Mouse (Mus musculus): Measurements from ENCODE around the gene Stn1.
"Not testable (repeated sequence)": the region's sequence is repeated elsewhere in the genome, so short reads cannot be mapped to it uniquely, and the experiment has no call there.

Stn1 gene

DNA sequence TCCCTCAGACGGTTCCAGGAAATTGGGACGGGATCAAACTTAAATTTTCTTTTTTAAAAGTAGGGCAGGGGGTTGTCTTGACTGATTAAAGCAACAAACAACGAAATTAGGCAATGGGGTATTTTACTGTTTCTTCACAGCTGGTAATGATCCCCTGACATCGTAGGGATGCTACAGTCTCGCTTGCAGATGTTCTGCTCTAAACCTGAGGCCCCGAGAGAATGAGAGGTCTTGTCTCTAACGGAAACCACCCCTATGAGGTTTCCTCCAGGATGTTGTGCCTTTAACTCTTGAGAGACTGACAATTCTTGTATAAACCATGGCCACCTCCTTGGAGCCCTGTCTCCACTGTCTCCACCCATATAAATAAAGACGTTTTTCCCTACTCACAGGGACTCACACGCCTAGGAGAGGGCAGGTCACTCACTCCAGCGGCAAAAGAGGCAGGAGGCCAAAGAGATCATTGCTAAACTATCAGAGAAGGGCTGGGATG is at the start of gene Stn1:
TSS of gene Stn1 (minus strand) at position 208 of the 493 bp plus-strand sequence.
- peak; percentile 19 for DNase-seq

DNA sequence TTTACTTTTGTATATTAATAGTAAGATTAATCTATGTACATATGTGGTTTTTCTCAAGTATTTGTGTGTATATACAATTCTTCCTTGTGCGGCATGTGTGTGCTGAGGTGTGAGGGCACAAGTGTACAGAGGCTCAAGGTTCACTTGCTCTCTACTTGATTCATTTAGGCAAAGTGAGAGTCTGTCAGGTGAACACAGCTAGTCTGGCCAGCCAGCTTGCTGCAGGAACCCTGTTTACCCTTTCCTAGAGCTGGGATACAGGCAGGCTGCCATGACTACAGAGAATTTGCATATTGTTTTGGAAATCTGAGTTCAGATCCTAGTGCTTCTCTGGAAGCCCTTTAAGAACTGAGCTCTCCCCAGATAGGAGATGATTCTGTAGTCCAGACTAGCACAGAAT is 49.7 kb upstream of the Stn1 start:
- DNase-seq: no peak

DNA sequence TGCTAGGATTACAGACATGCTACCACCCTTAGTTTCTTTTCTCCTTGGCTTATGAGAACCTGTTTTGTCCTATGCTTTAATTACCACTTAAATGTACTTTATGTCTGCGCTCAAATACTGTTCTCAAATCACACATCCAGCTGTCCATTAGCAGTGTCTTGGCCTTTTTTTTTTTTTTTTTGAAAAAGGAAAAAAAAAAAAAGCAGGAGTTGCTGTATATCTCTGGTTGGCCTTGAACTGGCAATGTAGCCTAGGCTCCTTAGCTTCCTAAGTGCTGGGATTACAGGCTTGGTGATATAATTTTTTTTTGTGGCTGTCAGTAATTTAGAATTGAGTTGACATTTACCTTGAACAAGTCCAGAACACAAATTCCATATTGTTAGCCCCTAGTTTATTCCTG is 48.5 kb upstream of the Stn1 start:
- DNase-seq: no peak

DNA sequence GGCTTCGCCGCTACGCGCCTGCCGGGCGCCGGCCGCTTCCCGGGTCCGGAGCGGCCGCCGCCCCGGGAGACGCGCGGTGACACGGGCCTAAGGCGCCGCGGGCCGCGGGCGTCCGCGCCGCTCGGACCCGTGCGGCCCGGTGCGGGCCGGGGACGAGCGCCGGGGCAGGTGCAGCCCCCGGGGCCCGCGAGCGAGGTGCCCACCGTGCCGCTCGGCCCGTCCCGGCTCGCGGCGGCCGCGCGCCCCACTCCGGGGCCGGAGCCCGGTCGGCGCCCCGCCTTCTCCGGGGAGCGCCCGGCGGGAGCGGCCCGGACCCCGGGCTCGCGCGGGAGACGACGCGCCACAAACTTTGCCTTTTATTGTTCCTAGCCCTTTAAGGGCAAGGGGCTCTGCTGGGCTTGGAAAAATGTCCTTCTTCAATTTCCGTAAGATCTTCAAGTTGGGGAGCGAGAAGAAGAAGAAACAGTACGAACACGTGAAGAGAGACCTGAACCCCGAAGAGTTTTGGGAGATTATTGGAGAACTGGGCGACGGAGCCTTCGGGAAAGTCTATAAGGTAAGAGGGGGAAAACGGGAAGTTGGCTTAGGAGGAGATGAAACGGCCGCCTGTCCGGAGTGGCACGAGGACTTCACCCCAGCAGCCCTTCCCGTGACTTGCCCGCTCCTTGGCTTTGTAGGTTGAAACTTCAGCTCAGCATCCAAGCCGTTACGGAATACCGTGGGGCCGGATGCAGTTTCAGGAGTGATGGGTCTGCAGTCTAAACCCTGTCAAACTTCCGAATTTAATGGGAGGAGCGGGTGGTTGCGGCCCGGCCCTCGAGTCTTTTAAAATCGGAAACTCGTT is 42.7 kb upstream of the Stn1 start:
- DNase-seq: peak; percentile 35

DNA sequence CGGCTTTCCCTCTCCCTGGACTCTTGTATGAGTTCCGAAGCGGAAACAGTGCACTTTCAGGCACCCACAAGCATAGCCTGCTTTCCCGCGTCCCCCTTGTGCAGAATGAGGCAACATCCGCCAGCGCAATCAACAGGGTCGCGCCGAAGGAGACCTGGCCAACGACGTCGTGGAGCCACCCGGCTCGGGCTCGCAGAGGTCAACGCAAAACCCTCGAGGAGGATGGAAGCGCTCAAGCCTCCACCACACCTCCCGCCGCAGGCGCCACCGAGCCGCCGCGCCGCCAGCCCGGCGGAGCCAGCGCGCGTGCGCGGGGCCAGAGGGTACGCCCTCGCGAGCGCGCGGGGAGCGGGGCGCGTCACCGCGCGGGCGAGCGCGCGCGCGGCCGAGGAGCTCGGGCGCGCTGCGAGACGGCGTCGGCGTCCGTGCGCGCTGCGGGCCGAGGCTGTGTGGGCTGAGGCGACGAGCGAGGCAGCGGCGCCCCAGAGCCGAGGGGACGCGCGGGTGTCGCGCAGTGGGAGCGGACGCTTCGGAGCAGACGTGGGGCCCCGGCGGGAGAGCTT is 42.0 kb upstream of the Stn1 start, which contains the start of gene Slk:
TSS of gene Slk (plus strand) at position 454 of the 563 bp plus-strand sequence.
- DNase-seq: peak; percentile 85

DNA sequence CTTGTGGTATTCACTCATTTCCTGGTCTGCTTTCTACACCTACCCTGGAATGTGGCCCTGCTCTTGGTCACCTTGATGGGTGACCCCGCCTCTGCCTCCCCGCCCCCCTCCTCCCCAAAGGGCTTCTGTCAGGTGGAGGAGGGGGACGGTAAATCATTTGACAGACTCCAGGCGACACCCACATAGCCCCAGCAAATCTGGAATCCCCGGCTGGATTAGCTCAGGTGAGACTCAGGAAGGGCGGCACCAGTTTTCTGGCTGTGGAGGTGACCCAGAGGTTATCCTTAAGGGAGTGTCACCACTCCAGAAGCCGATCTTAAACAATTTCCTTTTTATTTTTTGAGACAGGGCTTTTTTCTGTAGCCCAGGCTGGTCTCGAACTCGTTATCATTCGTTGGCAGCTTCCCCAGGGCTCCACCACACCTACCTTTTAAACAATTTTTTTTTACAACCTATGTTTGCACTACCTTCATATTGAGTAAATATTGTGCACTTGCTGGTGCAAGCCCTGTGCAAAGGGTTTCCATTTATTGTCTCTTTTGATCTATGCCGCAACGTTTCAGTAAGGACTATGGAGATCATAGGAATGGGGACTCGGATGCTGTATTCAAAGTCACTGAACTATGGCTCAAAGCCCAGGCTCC is 41.4 kb upstream of the Stn1 start:
- no peak for DNase-seq

DNA sequence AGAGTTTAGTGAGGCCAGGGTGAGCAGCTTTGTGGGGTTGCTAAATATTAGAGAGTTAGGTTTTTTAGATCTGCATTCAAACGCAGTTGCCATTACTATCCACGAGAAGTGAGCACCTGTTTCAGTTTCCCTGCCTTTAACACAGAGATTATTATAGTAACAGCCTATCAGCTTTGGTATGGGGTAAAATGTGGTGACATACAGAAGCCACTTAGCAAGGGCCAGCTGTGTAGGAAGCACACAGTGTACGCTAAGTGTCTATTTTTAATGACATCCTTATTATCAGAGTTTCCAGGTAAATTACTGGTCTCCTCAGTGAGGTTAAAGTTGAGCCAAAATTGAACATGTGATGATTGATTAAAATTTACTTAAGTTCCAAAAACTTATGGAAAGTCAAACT is 36.4 kb upstream of the Stn1 start:
- DNase-seq: no peak

DNA sequence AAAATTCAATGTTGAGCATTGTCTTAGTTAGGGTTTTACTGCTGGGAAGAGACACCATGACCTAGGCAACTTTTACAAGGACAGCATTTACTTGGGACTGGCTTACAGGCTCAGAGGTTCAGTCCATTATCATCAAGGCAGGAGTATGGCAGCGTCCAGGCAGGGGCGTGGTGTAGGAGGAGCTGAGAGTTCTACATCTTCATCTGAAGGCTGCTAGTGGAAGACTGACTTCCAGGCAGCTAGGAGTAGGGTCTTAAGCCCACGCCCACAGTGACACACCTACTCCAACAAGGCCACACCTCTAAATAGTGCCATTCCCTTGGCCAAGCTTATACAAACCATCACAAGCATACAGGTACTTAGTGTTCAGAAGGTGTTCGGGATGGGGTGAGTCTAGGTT is 34.7 kb upstream of the Stn1 start:
- DNase-seq: not testable (repeated sequence)

DNA sequence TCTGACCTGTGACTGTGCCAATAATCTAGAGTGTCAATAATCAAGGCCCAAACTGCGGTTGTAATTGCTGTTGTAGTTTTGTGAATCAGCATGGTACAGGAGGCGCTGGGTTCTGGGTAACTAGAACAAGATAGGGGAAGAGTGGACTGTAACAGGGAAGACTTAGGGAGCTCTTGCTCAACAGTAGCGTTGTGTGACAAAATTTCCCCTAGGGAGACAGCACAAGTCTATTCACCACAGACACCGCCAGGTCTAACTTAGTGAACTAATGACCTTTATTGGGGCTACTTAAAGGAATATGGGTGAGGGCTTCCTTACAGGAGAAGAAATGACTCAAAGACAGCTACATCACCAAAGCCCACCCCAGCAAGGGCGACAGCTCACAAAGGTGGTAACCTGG is 32.7 kb upstream of the Stn1 start:
- DNase-seq: no peak

DNA sequence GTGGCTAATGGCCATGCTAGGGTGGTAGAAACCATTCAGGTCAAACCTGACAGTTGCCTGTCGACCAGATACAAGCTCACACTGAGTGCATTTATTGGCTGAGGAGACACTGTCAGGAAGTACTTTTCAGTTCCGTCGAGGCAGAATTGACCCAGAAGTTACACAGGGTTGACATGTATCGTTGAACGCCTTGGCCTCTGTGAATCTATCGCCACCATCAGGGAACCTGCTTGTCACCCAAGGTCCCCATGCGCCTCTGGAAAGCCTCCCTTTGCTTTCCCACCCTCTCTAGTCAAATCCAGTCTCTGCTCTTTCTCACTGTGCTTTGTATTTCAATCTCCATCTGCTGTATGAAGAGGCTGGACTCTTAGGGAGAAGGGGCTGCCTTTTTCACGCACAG is 28.7 kb upstream of the Stn1 start:
- no peak for DNase-seq

DNA sequence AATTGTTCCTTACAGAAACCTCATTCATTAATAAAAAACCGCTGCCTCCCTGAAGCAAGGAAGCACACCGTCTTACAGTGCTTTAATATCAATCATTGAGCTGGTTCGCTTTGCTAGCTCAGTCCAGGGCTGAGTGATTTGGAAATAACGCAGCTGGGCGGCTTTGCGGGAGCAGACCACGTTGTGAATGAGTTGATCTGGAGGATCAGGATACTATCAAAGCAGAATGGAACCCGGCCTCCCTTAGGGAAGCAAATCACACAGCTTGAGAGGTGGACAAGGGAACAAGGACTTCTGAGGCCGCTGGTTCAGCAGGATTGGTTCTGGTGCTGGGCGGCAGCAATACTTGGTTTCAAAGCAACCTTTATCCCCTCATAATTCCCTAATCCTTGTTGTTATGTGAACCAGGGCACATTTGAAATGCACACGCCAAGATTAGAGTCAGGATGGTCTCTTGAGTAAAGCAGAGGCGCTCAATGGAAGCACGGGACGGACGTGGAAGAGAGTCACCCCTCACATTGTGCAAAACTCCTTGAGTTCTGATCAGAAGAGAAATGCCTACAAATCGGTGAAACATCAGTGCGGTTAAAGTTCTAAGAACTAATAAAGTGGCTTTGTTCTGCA is 27.8 kb upstream of the Stn1 start:
- no peak for DNase-seq

DNA sequence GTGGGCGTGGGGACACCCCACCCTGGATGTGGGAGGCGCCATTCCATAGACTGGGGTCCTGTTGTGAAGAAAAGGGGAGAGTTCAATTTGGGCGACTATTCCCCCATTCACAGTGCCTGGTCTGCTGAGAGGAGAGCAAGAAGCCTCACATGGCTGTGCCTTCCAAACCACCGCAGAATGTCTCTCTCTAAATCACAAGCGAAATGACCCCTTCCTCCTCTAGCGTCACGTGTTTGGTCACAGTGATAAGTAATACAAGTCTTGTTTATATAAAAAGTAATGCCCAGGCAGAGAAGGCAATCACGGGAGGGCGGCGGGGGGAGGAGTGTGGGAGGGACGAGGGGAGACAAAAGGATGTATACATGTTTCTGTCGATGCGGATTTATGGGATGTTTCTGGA is 26.4 kb upstream of the Stn1 start:
- DNase-seq: no peak

DNA sequence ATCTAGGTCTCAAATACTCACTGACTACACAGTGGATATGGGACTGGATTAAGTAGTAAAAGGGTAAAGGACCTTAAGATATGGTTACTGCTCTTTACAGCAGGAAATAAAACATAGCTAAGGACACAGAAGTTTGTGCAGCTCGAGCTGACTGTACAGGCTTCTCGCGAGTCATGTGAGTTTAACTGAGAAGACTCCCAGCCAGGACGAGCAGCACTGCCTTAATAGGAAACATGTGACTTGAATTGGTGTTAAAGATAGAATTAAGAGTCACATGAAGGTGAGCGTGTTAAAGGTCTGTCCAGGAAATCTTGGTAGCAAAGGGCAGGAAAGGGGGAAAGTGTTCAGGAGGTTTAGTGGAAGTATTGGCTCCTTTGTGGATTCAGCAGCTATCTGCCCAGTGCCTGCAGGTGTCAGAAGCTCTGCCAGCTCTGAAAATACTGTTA is 24.7 kb upstream of the Stn1 start:
- no peak for DNase-seq

DNA sequence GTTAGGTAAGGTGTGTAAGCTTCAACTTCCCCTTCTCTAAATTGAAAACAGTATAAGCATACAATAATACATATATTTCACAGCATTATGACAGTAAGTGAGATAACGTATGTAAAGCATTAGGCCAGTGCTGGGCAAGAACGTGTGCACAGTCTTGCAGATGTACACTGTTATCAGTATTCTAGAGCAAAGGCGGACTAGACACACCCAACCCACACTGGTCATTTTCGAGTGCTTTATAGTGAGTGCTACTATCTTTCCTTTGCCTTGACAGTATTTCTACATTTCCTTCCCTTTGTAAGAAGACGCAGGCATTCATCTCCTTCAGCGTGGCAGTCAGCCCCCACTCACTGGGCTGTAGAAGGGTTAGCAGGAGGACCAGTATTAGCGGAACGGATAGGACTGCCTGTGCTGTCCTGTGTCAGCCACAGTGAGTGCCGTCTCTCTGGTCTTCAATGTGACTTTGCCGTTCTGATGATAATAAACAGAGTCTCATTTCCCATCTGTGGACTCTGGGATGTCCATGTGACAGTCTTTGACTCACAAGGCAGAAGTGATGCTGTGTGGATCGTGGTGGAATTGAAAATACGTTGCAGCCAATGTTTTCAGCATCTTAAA is 23.3 kb upstream of the Stn1 start:
- no peak for DNase-seq

DNA sequence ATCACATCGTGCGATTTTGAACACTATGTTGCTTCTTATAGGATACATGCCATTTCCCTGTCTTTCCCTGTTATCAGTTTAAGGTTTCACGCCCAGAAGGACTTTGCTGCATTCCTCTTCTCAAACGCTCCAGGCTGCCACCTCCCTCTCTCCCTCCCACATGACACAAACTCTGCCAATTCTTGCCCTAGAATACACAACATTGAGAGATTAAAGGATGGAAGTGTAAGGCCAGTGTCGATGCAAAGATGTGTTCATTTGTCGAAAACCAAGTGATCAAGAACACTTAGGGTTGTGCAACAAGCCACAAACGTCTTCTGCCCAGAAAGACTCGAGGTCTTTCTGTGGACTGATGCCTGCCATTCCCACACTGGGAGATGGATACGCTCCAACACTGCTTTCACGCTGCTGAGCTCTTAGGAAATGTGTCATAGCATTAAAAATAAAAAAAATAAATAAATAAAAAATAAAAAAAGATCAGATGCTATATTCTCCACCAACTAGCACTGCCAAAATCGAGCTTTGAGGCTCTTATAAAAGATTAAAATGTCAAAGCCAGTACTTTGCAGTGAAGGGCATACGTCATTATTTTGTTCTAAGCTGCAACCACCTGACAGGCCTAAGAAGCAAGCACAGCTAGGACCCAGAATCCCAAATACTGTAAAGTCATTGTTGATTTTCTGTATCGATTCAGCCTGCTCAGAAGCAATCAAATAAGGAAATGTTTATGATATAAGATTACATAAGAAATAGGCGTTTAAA is 22.6 kb upstream of the Stn1 start:
- no peak for DNase-seq

DNA sequence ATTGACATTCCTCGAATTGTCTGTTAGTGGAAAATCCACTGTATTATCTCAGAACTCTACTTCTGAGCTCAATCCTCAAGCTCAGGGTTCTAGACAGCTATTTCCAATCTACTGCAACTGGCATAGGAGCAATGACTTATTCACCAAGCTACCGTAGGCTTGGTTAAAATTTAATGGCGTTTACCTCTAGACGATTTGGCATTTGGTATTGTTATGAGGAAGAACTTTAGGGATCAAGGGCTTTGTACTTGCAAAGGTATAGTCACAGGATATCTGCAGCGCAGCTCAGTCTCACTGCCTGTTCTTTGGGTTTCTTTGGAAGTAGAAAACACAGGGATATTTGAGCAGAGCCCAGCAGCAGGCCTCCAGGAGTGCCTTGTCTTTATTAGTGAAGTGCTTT is 21.8 kb upstream of the Stn1 start:
- DNase-seq: no peak

DNA sequence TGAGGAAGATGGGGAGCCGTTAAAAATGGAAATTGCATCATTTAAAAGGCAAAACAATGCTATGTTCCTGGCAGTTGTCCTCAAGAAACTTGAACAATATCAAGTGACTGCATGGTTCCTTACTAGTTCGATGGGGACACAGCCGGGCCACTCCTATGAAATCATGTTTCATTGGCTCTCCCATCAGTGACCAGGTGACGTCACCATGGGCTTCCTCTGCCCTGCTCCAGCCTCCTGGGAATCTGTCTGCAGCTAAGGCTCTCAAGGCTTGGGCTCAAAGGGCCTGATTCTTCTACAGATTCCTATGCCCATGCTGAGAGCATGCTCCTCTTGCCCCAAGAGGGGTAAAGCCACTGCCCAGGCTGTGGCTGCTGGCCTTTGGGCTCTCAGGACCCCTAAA is 12.3 kb upstream of the Stn1 start:
- DNase-seq: no peak

DNA sequence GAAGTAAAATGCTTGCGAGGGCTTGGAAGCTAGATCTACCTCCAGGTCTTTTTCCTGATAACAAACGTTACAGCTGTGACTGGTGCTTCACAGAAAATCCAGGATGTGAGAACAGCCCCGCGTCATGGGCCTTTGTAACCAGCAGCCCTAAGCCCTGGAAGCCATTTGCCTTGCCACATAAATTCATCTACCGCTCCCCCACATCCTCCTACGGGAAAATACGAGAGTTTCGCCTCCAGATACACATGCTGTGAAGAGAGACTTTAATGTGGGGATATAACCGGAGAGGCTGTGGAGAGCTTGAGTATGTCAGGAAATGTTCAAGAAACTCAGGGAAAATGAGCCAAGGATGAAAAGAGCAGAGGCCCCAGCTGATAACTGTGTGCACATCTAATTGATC is 11.9 kb upstream of the Stn1 start:
- DNase-seq: no peak

DNA sequence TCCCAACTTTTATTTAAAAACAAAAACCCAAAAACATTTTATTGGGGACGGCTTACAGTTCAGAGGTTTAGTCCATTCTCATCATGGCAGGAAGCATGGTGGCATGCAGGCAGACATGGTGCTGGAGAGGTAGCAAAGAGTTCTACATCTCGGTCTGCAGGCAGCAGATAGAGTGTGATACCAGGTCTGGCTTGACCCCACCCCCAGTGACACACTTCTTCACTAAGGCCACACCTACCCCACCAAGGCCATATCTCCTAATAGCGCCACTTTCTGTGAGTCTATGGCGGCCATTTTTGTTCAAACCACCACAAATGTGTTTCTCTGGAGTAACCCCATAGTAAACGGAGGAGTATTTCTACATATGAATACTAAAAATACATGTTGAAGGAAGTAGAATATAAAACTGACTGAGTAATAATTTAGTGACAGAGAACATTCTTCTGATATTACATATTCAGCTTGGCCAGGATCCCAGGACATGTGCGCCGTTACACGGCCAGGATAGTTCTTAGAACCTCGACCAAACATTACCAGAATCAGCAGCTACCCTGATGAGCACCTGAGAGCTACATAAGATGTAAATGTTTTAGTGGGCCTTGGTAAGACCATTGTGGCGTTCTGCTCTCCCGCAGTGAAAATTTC is 11.2 kb upstream of the Stn1 start:
- DNase-seq: no peak

DNA sequence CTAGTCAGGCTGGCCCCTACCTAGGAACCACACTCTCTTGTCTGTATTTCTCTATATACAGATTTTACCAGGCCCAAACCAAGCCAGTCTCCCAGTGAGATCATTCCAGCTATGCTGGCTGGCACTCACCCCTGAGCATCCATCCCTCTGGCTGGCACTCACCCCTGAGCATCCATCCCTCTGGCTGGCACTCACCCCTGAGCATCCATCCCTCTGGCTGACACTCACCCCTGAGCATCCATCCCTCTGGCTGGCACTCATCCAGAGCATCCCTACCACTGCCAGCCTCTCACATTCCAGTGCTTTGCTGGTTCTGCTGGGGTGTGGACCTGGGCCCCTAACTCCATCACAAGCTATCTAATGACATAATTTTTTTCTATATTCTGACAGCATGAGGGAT is 8.2 kb upstream of the Stn1 start:
- no peak for DNase-seq

DNA sequence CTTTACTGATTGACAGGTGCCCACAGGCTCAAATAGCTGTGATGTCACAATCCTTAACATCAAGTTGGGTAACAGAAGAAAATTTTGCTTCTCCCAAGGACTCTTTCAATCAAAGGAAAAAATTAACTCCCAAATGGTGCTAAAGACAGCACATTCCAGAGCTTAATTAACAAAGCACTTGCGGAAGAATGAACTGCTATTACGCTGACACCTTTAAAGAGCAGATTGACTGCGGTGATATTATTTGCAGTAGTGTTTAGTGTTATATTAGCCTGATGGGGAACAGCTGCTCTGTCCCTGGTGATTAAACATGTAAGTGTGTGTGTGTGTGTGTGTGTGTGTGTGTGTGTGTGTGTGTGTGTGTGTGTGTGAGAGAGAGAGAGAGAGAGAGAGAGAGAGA is 7.7 kb upstream of the Stn1 start:
- DNase-seq: no peak

DNA sequence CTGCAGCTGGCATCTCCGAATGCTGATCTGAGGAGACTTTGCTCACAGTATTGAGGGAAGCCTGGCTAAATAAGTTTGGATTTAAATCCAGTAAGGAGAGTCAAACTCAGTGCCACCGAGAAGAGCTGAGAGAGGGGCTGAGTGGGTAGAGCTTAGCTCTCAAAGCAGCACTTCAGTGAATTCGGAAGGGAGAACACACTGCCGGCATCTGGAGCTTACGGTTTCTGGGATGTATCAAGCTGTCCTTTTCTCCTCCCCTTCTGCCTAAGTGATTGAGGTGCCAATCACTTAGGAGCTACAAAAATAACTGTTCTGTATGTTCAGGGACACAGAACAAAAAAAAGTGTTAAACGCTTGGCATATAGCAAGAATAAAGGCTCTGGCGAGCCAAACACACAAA is 5.1 kb upstream of the Stn1 start:
- no peak for DNase-seq
